Mouse (Mus musculus): Measurements from ENCODE around the gene Pcbp4. TPM values are rescaled to one million over a fixed set of nuclear protein-coding genes. Genes with fewer than 3 reads are reported as not detected.

Pcbp4 gene
- polyA plus RNA-seq, 1 experiment from 2014 or later: 309 TPM

- Histone ChIP-seq H3K4me1 (replicated peaks) (peaks cover 38% of the 10 kb centered on the region), H3K9ac (replicated peaks) (peak overlapping the region; percentile 14; the same call in 1 of the 2 replicates), H3K27ac (peak overlapping the region; percentile 80), H3K36me3 (no peaks in the 10 kb centered on the region), H3K9me3 (no peaks in the 10 kb centered on the region), H3K27me3 (0 out of 2 replicates have a peak, but pooled peaks cover 5% of the 10 kb centered on the region), H3K4me2 (replicated peaks) (peak overlapping the region; percentile 41), H3K4me3 (replicated peaks) (no peak overlapping the region)
- 0% methylated on average over 2 of the region's 2 CpGs for WGBS
- ATAC-seq: peak; percentile 19; the same call in 1 of the 2 replicates
These were observed 32.5 kb upstream of the Pcbp4 start for GRCm38 (mm10) chr9:106420608-106421007.

GRCm38 (mm10) chr9:106421033-106421864, 31.8 kb upstream of the Pcbp4 start:
- ATAC-seq: peak; percentile 37
- Histone ChIP-seq H3K27me3 (0 out of 2 replicates have a peak, but pooled peaks cover 5% of the 10 kb centered on the region), H3K4me2 (replicated peaks) (peak overlapping the region; percentile 41), H3K4me3 (replicated peaks) (no peak overlapping the region; the same call in 1 of the 2 replicates), H3K9ac (replicated peaks) (peak overlapping the region; percentile 14; the same call in 1 of the 2 replicates), H3K9me3 (no peaks in the 10 kb centered on the region), H3K36me3 (no peaks in the 10 kb centered on the region), H3K27ac (peak overlapping the region; percentile 80), H3K4me1 (replicated peaks) (peaks cover 38% of the 10 kb centered on the region)
- WGBS: 4% methylated on average over 18 of the region's 18 CpGs

GRCm38 (mm10) chr9:106421865-106422160, 31.3 kb upstream of the Pcbp4 start:
- ATAC-seq: peak; percentile 80
- H3K9ac ChIP-seq (replicated peaks): no peak overlapping the region
- H3K4me1 ChIP-seq (replicated peaks): peaks cover 38% of the 10 kb centered on the region
- 0% methylated on average over 3 of the region's 3 CpGs for whole genome bisulfite sequencing
- peak overlapping the region; percentile 80; the same call in 1 of the 2 replicates for H3K27ac ChIP-seq
- H3K4me2 ChIP-seq (replicated peaks): peak overlapping the region; percentile 41
- H3K36me3 ChIP-seq: no peaks in the 10 kb centered on the region
- no peak overlapping the region; the same call in 1 of the 2 replicates for H3K4me3 ChIP-seq (replicated peaks)
- no peaks in the 10 kb centered on the region for H3K9me3 ChIP-seq
- H3K27me3 ChIP-seq: 0 out of 2 replicates have a peak, but pooled peaks cover 5% of the 10 kb centered on the region

GRCm38 (mm10) chr9:106428719-106429220, 24.3 kb upstream of the Pcbp4 start:
- Histone ChIP-seq H3K4me3 (replicated peaks) (peak overlapping the region; percentile 92), H3K4me2 (replicated peaks) (peak overlapping the region; percentile 89), H3K27me3 (no peaks in the 10 kb centered on the region), H3K4me1 (replicated peaks) (peaks cover 11% of the 10 kb centered on the region), H3K36me3 (peaks cover 30% of the 10 kb centered on the region), H3K27ac (peak overlapping the region; percentile 91), H3K9me3 (no peaks in the 10 kb centered on the region), H3K9ac (replicated peaks) (peak overlapping the region; percentile 67)
- ATAC-seq: peak; percentile 80
- 15% methylated on average over 11 of the region's 11 CpGs for WGBS

GRCm38 (mm10) chr9:106429221-106430014, 23.7 kb upstream of the Pcbp4 start, which contains the start of gene Rpl29:
Gene Rpl29 (plus strand): TSS chr9:106429454.
- no peaks in the 10 kb centered on the region for H3K27me3 ChIP-seq
- under 1% methylated on average over 55 of the region's 55 CpGs for WGBS
- peak within 1 kb of the TSS; percentile 95 for H3K27ac ChIP-seq
- H3K9me3 ChIP-seq: no peaks in the 10 kb centered on the region
- H3K9ac ChIP-seq (replicated peaks): peak within 1 kb of the TSS; percentile 98
- ATAC-seq: peak; percentile 93
- peak within 1 kb of the TSS; percentile 89 for H3K4me2 ChIP-seq (replicated peaks)
- peaks cover 37% of the 10 kb centered on the region for H3K36me3 ChIP-seq
- peaks cover 11% of the 10 kb centered on the region for H3K4me1 ChIP-seq (replicated peaks)
- H3K4me3 ChIP-seq (replicated peaks): peak within 1 kb of the TSS; percentile 92

GRCm38 (mm10) chr9:106430015-106430264, 23.2 kb upstream of the Pcbp4 start:
- Histone ChIP-seq H3K4me2 (replicated peaks) (peak overlapping the region; percentile 89), H3K27ac (peak overlapping the region; percentile 95), H3K9me3 (no peaks in the 10 kb centered on the region), H3K27me3 (no peaks in the 10 kb centered on the region), H3K9ac (replicated peaks) (peak overlapping the region; percentile 98), H3K4me1 (replicated peaks) (peaks cover 11% of the 10 kb centered on the region), H3K4me3 (replicated peaks) (peak overlapping the region; percentile 92), H3K36me3 (peaks cover 42% of the 10 kb centered on the region)
- ATAC-seq: no peak
- 3% methylated on average over 4 of the region's 4 CpGs for WGBS

GRCm38 (mm10) chr9:106433389-106433788, 19.7 kb upstream of the Pcbp4 start:
- Histone ChIP-seq H3K36me3 (peaks cover 46% of the 10 kb centered on the region), H3K27ac (no peak overlapping the region), H3K4me3 (replicated peaks) (no peak overlapping the region), H3K9ac (replicated peaks) (no peak overlapping the region), H3K9me3 (no peaks in the 10 kb centered on the region), H3K27me3 (no peaks in the 10 kb centered on the region), H3K4me2 (replicated peaks) (no peak overlapping the region), H3K4me1 (replicated peaks) (peaks cover 23% of the 10 kb centered on the region)
- no peak for ATAC-seq
- WGBS: 81% methylated on average over 7 of the region's 7 CpGs

GRCm38 (mm10) chr9:106436566-106436965, 16.5 kb upstream of the Pcbp4 start:
- ATAC-seq: no peak
- H3K27ac ChIP-seq: no peak overlapping the region
- H3K27me3 ChIP-seq: no peaks in the 10 kb centered on the region
- peaks cover 18% of the 10 kb centered on the region for H3K4me1 ChIP-seq (replicated peaks)
- H3K36me3 ChIP-seq: peaks cover 38% of the 10 kb centered on the region
- H3K4me2 ChIP-seq (replicated peaks): no peak overlapping the region
- H3K9me3 ChIP-seq: no peaks in the 10 kb centered on the region
- H3K9ac ChIP-seq (replicated peaks): 0 out of 2 replicates have a peak overlapping the region, but pooled peaks have one; percentile 14
- WGBS: 80% methylated on average over 9 of the region's 9 CpGs
- H3K4me3 ChIP-seq (replicated peaks): no peak overlapping the region

GRCm38 (mm10) chr9:106442680-106443079, 10.4 kb upstream of the Pcbp4 start:
- Histone ChIP-seq H3K27ac (no peak overlapping the region), H3K27me3 (no peaks in the 10 kb centered on the region), H3K4me3 (replicated peaks) (no peak overlapping the region), H3K4me1 (replicated peaks) (peaks cover 27% of the 10 kb centered on the region), H3K4me2 (replicated peaks) (no peak overlapping the region), H3K9ac (replicated peaks) (no peak overlapping the region), H3K36me3 (no peaks in the 10 kb centered on the region), H3K9me3 (no peaks in the 10 kb centered on the region)
- WGBS: 75% methylated on average over 5 of the region's 5 CpGs
- ATAC-seq: no peak

GRCm38 (mm10) chr9:106444836-106445235, 8.3 kb upstream of the Pcbp4 start:
- H3K9ac ChIP-seq (replicated peaks): no peak overlapping the region
- H3K27ac ChIP-seq: no peak overlapping the region
- H3K4me1 ChIP-seq (replicated peaks): peaks cover 31% of the 10 kb centered on the region
- peaks cover 2% of the 10 kb centered on the region; the same call in 1 of the 2 replicates for H3K27me3 ChIP-seq
- no peaks in the 10 kb centered on the region for H3K36me3 ChIP-seq
- no peaks in the 10 kb centered on the region for H3K9me3 ChIP-seq
- 78% methylated on average over 4 of the region's 4 CpGs for WGBS
- 0 out of 2 replicates have a peak overlapping the region, but pooled peaks have one; percentile 0 for H3K4me2 ChIP-seq (replicated peaks)
- no peak for ATAC-seq
- no peak overlapping the region for H3K4me3 ChIP-seq (replicated peaks)

GRCm38 (mm10) chr9:106447348-106447747, 5.7 kb upstream of the Pcbp4 start, which contains the start of the genes Abhd14b and Abhd14a:
Gene Abhd14b (plus strand): TSS chr9:106447459.
Gene Abhd14a (minus strand): TSS chr9:106447678.
- WGBS: under 1% methylated on average over 24 of the region's 24 CpGs
- peaks cover 4% of the 10 kb centered on the region; the same call in 1 of the 2 replicates for H3K27me3 ChIP-seq
- no peaks in the 10 kb centered on the region for H3K9me3 ChIP-seq
- ATAC-seq: peak; percentile 86
- H3K4me2 ChIP-seq (replicated peaks): peak within 1 kb of the TSS; percentile 68
- peak within 1 kb of the TSS; percentile 70 for H3K9ac ChIP-seq (replicated peaks)
- peak within 1 kb of the TSS; percentile 57 for H3K27ac ChIP-seq
- peak within 1 kb of the TSS; percentile 54 for H3K4me3 ChIP-seq (replicated peaks)
- H3K4me1 ChIP-seq (replicated peaks): peaks cover 51% of the 10 kb centered on the region
- no peaks in the 10 kb centered on the region for H3K36me3 ChIP-seq
